Mouse (Mus musculus) 3T3-L1 (cell line): ENCODE results near the gene Kcnj5.

Source experiments
- DNase-seq: peaks from one replicate; pipeline ENCODE4 v3.0.0-alpha.2; 2015; ENCODE audit warnings: low read depth, low spot score

The Kcnj5 gene

GRCm38 (mm10) chr9:32320167-32320566, 24.0 kb downstream of the Kcnj5 start:
- DNase-seq: no peak

DNA sequence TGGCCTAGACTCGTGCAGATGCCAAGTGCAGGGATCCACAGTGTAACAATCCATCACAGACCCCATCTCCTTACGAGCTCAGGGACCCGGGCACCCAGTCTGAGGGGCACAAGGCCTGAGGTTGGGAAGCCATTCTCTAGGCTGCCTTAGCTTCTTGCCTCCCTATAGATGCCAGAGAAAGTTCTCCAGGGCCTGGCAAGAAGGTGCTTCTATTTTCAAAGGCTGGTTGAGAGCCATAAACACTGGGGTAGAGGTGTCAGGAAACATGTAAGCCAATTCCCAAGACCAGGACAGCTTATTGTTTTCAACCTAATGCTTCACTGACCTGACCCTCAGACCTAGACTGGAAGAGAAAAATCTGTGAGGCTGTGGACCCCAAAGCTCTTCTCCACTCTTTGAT, 28.2 kb downstream of the Kcnj5 start:
- no peak for DNase-seq

- no peak for DNase-seq
Measured at GRCm38 (mm10) chr9:32314071-32314470, 30.1 kb downstream of the Kcnj5 start.

GRCm38 (mm10) chr9:32312208-32312607, 31.9 kb downstream of the Kcnj5 start:
- DNase-seq: no peak

GRCm38 (mm10) chr9:32311786-32312185, 32.4 kb downstream of the Kcnj5 start:
- DNase-seq: no peak

DNA sequence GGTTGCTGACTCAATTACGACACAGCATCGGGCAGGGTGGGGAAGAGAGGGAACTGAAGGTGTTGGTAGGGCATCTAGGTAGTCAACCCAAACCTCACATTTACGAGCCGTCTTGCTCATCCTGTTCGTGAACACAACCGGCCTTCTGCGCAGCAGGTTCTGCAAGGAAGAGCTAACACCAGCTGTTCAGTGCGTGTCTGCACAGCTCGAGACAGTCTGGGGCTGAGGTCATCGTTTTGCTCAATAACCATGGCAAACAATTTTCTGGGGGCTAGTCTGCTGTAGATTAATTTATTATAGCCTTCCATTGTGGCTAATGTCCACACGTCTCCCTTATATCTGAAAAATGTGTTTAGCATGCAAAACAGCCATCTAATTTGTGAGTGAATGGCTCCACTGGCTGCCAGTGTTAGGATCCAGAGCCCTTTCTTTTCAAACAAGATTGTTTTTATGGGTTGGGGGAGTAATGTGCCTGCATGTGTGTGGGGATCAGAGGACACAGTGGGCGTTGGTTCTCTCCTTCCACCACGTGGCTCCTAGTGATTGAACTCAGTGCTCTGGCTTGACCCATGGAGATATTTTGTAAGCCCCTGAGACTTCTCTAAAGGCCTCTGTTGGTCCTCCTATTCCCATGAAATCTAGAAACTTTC, 41.5 kb downstream of the Kcnj5 start:
- DNase-seq: no peak

DNA sequence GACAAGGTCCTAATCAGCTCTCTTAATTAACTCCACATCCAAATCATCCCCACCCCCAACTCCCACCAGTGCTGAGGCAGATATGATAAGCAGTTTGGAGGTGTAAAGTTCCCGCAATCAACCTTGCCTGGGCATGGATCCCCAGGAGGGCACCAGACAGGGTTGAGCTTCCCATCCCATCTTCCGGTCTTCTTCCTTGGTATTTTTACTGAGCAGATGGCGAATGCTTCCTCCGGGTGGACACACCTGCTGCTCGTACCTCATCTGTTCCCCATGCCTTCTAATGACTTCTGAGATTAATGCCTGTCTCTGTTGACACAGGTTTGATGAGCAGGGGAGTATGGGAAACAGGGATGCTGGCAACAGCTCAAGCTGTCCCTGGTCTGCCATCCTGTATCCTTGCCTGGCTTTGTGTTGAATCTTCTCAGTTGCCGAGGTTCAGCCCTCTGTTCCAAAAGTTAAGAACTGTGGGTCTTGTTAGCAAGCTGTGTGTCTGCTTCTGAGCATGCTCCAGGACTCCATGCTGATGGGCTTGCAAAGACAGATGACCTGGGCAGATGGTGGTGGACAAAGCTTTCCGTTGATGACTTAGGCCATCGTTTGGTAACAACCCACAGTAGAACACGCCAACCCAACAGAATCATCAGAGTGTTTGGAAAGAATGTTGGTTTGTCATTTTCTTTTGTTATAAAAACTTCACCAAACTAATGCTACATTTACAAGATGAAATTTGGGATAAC, 48.9 kb downstream of the Kcnj5 start:
- DNase-seq: no peak

DNA sequence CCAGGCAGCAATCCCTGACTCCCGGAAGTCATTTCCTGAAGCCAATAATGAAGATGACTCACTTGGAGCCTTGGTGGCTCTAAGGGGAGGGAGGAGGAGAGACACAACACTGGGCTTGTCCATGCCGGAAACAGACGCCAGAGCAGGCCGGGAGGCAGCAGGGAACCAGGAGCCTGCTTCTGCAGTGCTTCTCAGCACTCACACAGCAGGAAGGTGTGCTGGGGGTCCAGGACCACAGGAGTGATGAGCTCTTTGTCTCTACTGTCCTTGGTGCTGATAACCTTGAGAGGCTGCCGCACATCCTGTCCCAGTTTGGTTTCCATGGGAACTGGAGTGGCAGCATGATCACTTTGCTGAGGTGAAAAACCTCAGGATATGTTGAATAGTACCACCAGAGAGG, 51.5 kb downstream of the Kcnj5 start:
- peak; percentile 30 for DNase-seq

DNA sequence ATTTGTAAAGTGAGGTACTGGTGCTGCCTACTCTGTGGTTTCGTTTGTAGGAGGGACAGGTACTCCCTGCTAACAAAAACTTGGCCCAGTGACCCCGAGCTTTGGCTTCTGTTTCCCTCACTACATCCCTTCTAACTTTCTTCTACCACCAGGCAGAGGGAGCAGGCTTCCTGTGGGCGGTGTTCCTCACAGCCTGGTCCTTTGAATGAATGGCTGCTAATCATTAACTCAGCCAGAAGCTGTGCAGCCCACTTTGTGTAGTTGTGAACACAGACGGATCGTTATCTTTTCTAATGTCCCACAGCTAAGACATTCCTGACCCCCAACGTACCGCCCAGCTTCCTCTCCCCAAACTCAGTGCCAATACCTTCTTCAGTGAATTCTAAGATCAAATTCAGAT, 52.5 kb downstream of the Kcnj5 start:
- no peak for DNase-seq

DNA sequence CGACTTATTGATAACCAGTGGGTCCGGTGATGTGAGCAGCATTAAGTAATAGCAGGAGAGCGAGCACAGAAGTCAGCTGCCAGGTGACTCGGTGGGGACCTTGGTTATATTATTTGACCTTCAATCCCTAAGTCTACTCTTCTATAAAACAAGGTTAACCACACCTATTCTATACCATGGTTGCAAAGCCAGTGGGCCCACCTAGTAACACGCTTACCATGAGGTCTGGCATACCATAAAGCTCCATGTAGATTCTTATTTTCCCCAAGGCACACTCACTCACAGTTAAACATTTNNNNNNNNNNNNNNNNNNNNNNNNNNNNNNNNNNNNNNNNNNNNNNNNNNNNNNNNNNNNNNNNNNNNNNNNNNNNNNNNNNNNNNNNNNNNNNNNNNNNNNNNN, 60.6 kb downstream of the Kcnj5 start:
- no peak for DNase-seq

DNA sequence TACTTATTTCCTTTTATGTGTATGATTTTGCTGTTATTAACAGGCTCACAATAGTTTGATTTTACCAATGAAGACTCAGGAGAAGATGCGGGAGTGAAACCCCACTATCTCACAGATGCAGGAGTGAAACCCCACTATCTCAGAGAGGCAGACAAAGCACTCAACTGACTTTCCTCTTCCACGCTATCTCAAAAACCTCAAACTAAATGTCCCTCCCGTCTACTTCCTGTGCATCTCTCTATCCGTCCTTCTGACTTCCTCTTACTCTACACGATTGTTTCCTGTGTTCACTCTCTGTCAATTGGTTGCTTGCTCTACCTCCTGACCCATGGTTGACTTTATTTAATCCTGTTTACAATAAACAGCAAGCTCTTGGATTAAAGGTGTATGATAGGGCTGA, 63.7 kb downstream of the Kcnj5 start:
- no peak for DNase-seq

- DNase-seq: no peak
Measured at GRCm38 (mm10) chr9:32279789-32280188, 64.4 kb downstream of the Kcnj5 start.

GRCm38 (mm10) chr9:32278052-32278451, 66.1 kb downstream of the Kcnj5 start:
- no peak for DNase-seq

DNA sequence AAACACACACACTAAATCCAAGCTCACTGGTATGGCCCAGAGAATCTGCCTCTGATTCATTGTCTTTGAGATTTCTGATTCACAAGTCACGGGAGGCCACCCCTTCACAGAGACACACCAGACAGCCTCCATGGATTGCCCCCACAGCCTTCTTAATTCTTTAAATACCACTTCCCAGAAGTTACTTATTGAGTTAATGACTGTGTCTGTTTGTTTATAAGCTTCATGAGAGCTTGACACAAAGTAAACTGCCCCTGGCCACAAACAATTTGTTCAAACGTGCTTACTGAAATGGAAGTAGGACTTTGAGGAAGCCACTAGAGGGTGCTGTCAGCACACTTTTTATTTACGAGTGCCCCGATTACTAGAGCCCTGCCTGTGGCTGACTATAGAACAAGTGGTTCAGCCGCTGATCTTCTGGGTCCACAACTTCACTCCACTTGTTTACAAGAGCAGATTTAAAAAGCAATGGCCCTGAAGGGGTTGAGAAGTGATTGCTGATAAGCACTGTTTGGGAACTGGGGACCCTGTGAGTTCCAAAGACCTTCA, 72.2 kb downstream of the Kcnj5 start:
- peak; percentile 82 for DNase-seq
